Mouse (Mus musculus): ENCODE data around the gene Mesp2. TPM values are rescaled to one million over a fixed set of nuclear protein-coding genes. Genes with fewer than 3 reads are reported as not detected.

Mesp2 gene
- polyA plus RNA-seq (2012; rRNA removed) = 0.28 and 0.35 TPM in 2 replicates

- TF ChIP-seq CTCF (conservative IDR thresholded peaks at IDR 0.05; ENCODE audit: insufficient read depth, insufficient read length, low read depth, low read length) (no peak), POLR2A (IDR thresholded peaks at IDR 0.05; ENCODE audit: low read depth, low read length) (no peak)
- Histone ChIP-seq H3K36me3 (ENCODE audit: control insufficient read depth, insufficient read depth, low read length) (no peaks in the 10 kb centered on the region), H3K27ac (ENCODE audit: insufficient read depth, low read depth, low read length) (no peak within 1 kb of the TSS), H3K27me3 (replicated peaks; ENCODE audit: control insufficient read depth, insufficient read depth, low read length) (no peaks in the 10 kb centered on the region), H3K4me1 (ENCODE audit: control insufficient read depth, insufficient read depth, low read length) (no peaks in the 10 kb centered on the region), H3K4me3 (ENCODE audit: insufficient read depth, low read depth, low read length) (peak within 1 kb of the TSS; percentile 15; the same call in 1 of the 2 replicates)
- peak; percentile 78 for DNase-seq
- WGBS = 13% methylated on average over 71 of the region's 71 CpGs
Observed at GRCm38 (mm10) chr7:79810611-79811506, at the start of gene Mesp2. Gene Mesp2, plus strand, starts transcription at chr7:79810727.

- Histone ChIP-seq H3K27ac (ENCODE audit: insufficient read depth, low read depth, low read length) (no peak overlapping the region), H3K36me3 (ENCODE audit: control insufficient read depth, insufficient read depth, low read length) (no peaks in the 10 kb centered on the region), H3K4me1 (ENCODE audit: control insufficient read depth, insufficient read depth, low read length) (no peaks in the 10 kb centered on the region), H3K4me3 (ENCODE audit: insufficient read depth, low read depth, low read length) (no peak overlapping the region), H3K27me3 (replicated peaks; ENCODE audit: control insufficient read depth, insufficient read depth, low read length) (no peaks in the 10 kb centered on the region)
- 72% methylated on average over 5 of the region's 5 CpGs for WGBS
- DNase-seq = no peak
- TF ChIP-seq POLR2A (IDR thresholded peaks at IDR 0.05; ENCODE audit: low read depth, low read length) (no peak), CTCF (conservative IDR thresholded peaks at IDR 0.05; ENCODE audit: insufficient read depth, insufficient read length, low read depth, low read length) (no peak)
Observed at GRCm38 (mm10) chr7:79761124-79761876, 49.2 kb upstream of the Mesp2 start.

- Histone ChIP-seq H3K36me3 (ENCODE audit: control insufficient read depth, insufficient read depth, low read length) (no peaks in the 10 kb centered on the region), H3K27me3 (replicated peaks; ENCODE audit: control insufficient read depth, insufficient read depth, low read length) (no peaks in the 10 kb centered on the region), H3K4me3 (ENCODE audit: insufficient read depth, low read depth, low read length) (no peak overlapping the region), H3K4me1 (ENCODE audit: control insufficient read depth, insufficient read depth, low read length) (no peaks in the 10 kb centered on the region), H3K27ac (ENCODE audit: insufficient read depth, low read depth, low read length) (no peak overlapping the region)
- DNase-seq = no peak
- TF ChIP-seq CTCF (conservative IDR thresholded peaks at IDR 0.05; ENCODE audit: insufficient read depth, insufficient read length, low read depth, low read length) (no peak), POLR2A (IDR thresholded peaks at IDR 0.05; ENCODE audit: low read depth, low read length) (no peak)
- WGBS = 75% methylated on average over 8 of the region's 8 CpGs
Observed at GRCm38 (mm10) chr7:79762106-79762505, 48.4 kb upstream of the Mesp2 start.

- DNase-seq = no peak
- no peak overlapping the region for H3K27ac ChIP-seq (ENCODE audit: insufficient read depth, low read depth, low read length)
- H3K4me3 ChIP-seq (ENCODE audit: insufficient read depth, low read depth, low read length) = no peak overlapping the region
- no peaks in the 10 kb centered on the region for H3K36me3 ChIP-seq (ENCODE audit: control insufficient read depth, insufficient read depth, low read length)
- H3K4me1 ChIP-seq (ENCODE audit: control insufficient read depth, insufficient read depth, low read length) = no peaks in the 10 kb centered on the region
- H3K27me3 ChIP-seq (replicated peaks; ENCODE audit: control insufficient read depth, insufficient read depth, low read length) = no peaks in the 10 kb centered on the region
- WGBS = 63% methylated on average over 1 of the region's 1 CpGs
- no peak for TF ChIP-seq POLR2A (IDR thresholded peaks at IDR 0.05; ENCODE audit: low read depth, low read length)
- no peak for TF ChIP-seq CTCF (conservative IDR thresholded peaks at IDR 0.05; ENCODE audit: insufficient read depth, insufficient read length, low read depth, low read length)
Observed at GRCm38 (mm10) chr7:79765991-79766390, 44.5 kb upstream of the Mesp2 start.

GRCm38 (mm10) chr7:79769664-79770063 is 40.9 kb upstream of the Mesp2 start:
- no peaks in the 10 kb centered on the region for H3K27me3 ChIP-seq (replicated peaks; ENCODE audit: control insufficient read depth, insufficient read depth, low read length)
- H3K4me3 ChIP-seq (ENCODE audit: insufficient read depth, low read depth, low read length) = no peak overlapping the region
- WGBS = 80% methylated on average over 3 of the region's 3 CpGs
- TF ChIP-seq POLR2A (IDR thresholded peaks at IDR 0.05; ENCODE audit: low read depth, low read length) = no peak
- no peak for TF ChIP-seq CTCF (conservative IDR thresholded peaks at IDR 0.05; ENCODE audit: insufficient read depth, insufficient read length, low read depth, low read length)
- H3K36me3 ChIP-seq (ENCODE audit: control insufficient read depth, insufficient read depth, low read length) = no peaks in the 10 kb centered on the region
- DNase-seq = no peak
- H3K27ac ChIP-seq (ENCODE audit: insufficient read depth, low read depth, low read length) = no peak overlapping the region
- H3K4me1 ChIP-seq (ENCODE audit: control insufficient read depth, insufficient read depth, low read length) = no peaks in the 10 kb centered on the region

- Histone ChIP-seq H3K27me3 (replicated peaks; ENCODE audit: control insufficient read depth, insufficient read depth, low read length) (no peaks in the 10 kb centered on the region), H3K4me3 (ENCODE audit: insufficient read depth, low read depth, low read length) (no peak overlapping the region), H3K27ac (ENCODE audit: insufficient read depth, low read depth, low read length) (no peak overlapping the region), H3K36me3 (ENCODE audit: control insufficient read depth, insufficient read depth, low read length) (no peaks in the 10 kb centered on the region), H3K4me1 (ENCODE audit: control insufficient read depth, insufficient read depth, low read length) (no peaks in the 10 kb centered on the region)
- TF ChIP-seq CTCF (conservative IDR thresholded peaks at IDR 0.05; ENCODE audit: insufficient read depth, insufficient read length, low read depth, low read length) (no peak), POLR2A (IDR thresholded peaks at IDR 0.05; ENCODE audit: low read depth, low read length) (no peak)
- 71% methylated on average over 15 of the region's 15 CpGs for WGBS
- no peak for DNase-seq
Observed at GRCm38 (mm10) chr7:79771561-79772512, 38.7 kb upstream of the Mesp2 start.
